Mouse (Mus musculus) kidney, embryonic 15.5 days (tissue): ENCODE results near the gene Agfg2. TPM values are rescaled to one million over a fixed set of nuclear protein-coding genes. Genes with fewer than 3 reads are reported as not detected.
A peak's percentile ranks its signal among the peaks of the same experiment; 100 is the strongest.

Experiments
- ATAC-seq: fragments of 200-750 bp; cut with Nextera tagmentation; replicated peaks from 2 replicates; pipeline ENCODE4 v1.8.0; 2017; ENCODE audit warnings: moderate TSS enrichment; ENCODE audit not compliant: low FRiP score
- H3K27ac ChIP-seq: fragments of 300-500 bp; sonication (generic); 2 replicates; pipeline ENCODE4 v1.5.1; 2015; ENCODE audit warnings: mild to moderate bottlenecking, inconsistent platforms
- H3K27me3 ChIP-seq: fragments of 300-500 bp; sonication (generic); 2 replicates; pipeline ENCODE4 v1.6.1; 2015; ENCODE audit warnings: inconsistent platforms
- H3K36me3 ChIP-seq: fragments of 300-500 bp; sonication (generic); 2 replicates; pipeline ENCODE4 v1.6.1; 2015; ENCODE audit warnings: inconsistent platforms
- H3K4me1 ChIP-seq: fragments of 300-500 bp; sonication (generic); 2 replicates; pipeline ENCODE4 v1.6.1; 2015; ENCODE audit warnings: inconsistent platforms
- H3K4me2 ChIP-seq: fragments of 300-500 bp; sonication (generic); 2 replicates; pipeline ENCODE4 v1.6.1; 2015; ENCODE audit warnings: moderate library complexity, mild to moderate bottlenecking, inconsistent platforms
- H3K4me3 ChIP-seq: fragments of 300-500 bp; sonication (generic); replicated peaks from 2 replicates; pipeline ENCODE4 v1.5.1; 2015; ENCODE audit warnings: mild to moderate bottlenecking, inconsistent platforms
- H3K9ac ChIP-seq: fragments of 300-500 bp; sonication (generic); 2 replicates; pipeline ENCODE4 v1.6.1; 2015; ENCODE audit warnings: mild to moderate bottlenecking, inconsistent platforms
- H3K9me3 ChIP-seq: fragments of 300-500 bp; sonication (generic); replicated peaks from 2 replicates; pipeline ENCODE4 v1.6.1; 2016; ENCODE audit warnings: inconsistent platforms
- WGBS: fragments of 180-500 bp; shearing (Covaris S2); methylation state at CpG from one replicate; pipeline ENCODE4 v1.1.7; 2015; ENCODE audit warnings: mixed read lengths; 5-methylcytosine and 5-hydroxymethylcytosine counted together
- polyA plus RNA-seq: library from polyadenylated mRNA; unstranded; fragments of >200 nt; fragmentation: Nextera tagmentation; extraction: Ambion mirVana; gene quantifications from 2 replicates; pipeline ENCODE4 v1.2.1, GENCODE M21; 2015

Gene Agfg2
- polyA plus RNA-seq, 1 experiment from 2014 or later = 23.1 TPM

- Histone ChIP-seq H3K4me3 (no peak overlapping the region), H3K36me3 (peaks cover 13% of the 10 kb centered on the region; the same call in 1 of the 2 replicates), H3K27ac (no peak overlapping the region), H3K27me3 (no peaks in the 10 kb centered on the region), H3K9me3 (no peaks in the 10 kb centered on the region), H3K4me2 (no peak overlapping the region), H3K4me1 (peaks cover 18% of the 10 kb centered on the region), H3K9ac (no peak overlapping the region)
- WGBS = 80% methylated on average over 3 of the region's 3 CpGs
- ATAC-seq = no peak
Observed at GRCm38 (mm10) chr5:137678736-137679135, 5.8 kb downstream of the Agfg2 start.

- no peak for ATAC-seq
- Histone ChIP-seq H3K27me3 (no peaks in the 10 kb centered on the region), H3K4me1 (peaks cover 9% of the 10 kb centered on the region), H3K27ac (no peak overlapping the region), H3K4me2 (no peak overlapping the region), H3K9me3 (no peaks in the 10 kb centered on the region), H3K36me3 (peaks cover 13% of the 10 kb centered on the region; the same call in 1 of the 2 replicates), H3K9ac (no peak overlapping the region), H3K4me3 (no peak overlapping the region)
- WGBS = 95% methylated on average over 8 of the region's 8 CpGs
Observed at GRCm38 (mm10) chr5:137677859-137678258, 6.7 kb downstream of the Agfg2 start.

- ATAC-seq = no peak
- WGBS = 91% methylated on average over 8 of the region's 8 CpGs
- Histone ChIP-seq H3K4me3 (no peak overlapping the region), H3K9me3 (no peaks in the 10 kb centered on the region), H3K9ac (no peak overlapping the region), H3K4me1 (peaks cover 22% of the 10 kb centered on the region), H3K36me3 (peaks cover 7% of the 10 kb centered on the region; the same call in 1 of the 2 replicates), H3K27ac (no peak overlapping the region), H3K27me3 (no peaks in the 10 kb centered on the region), H3K4me2 (no peak overlapping the region)
Observed at GRCm38 (mm10) chr5:137674786-137675185, 9.7 kb downstream of the Agfg2 start.

GRCm38 (mm10) chr5:137673015-137673414 is 11.5 kb downstream of the Agfg2 start:
- ATAC-seq = no peak
- Histone ChIP-seq H3K4me3 (no peak overlapping the region), H3K27ac (no peak overlapping the region), H3K9ac (no peak overlapping the region), H3K4me2 (no peak overlapping the region), H3K36me3 (peaks cover 7% of the 10 kb centered on the region; the same call in 1 of the 2 replicates), H3K9me3 (no peaks in the 10 kb centered on the region), H3K4me1 (peaks cover 27% of the 10 kb centered on the region), H3K27me3 (no peaks in the 10 kb centered on the region)
- 87% methylated on average over 6 of the region's 6 CpGs for WGBS

- ATAC-seq = no peak
Observed at GRCm38 (mm10) chr5:137672361-137672760, 12.2 kb downstream of the Agfg2 start.

GRCm38 (mm10) chr5:137671443-137672240 is 12.9 kb downstream of the Agfg2 start:
- Histone ChIP-seq H3K9me3 (no peaks in the 10 kb centered on the region), H3K4me1 (peaks cover 27% of the 10 kb centered on the region), H3K36me3 (peaks cover 11% of the 10 kb centered on the region), H3K9ac (no peak overlapping the region), H3K27me3 (no peaks in the 10 kb centered on the region), H3K4me3 (no peak overlapping the region), H3K4me2 (peak overlapping the region; percentile 19; the same call in 1 of the 2 replicates), H3K27ac (peak overlapping the region; percentile 84)
- WGBS = 12% methylated on average over 9 of the region's 9 CpGs
- ATAC-seq = peak; percentile 78; the same call in 1 of the 2 replicates

More at GRCm38 (mm10) chr5:137672361-137672760, 12.2 kb downstream of the Agfg2 start:
- Histone ChIP-seq H3K4me1 (peaks cover 27% of the 10 kb centered on the region), H3K27ac (peak overlapping the region; percentile 84), H3K9ac (no peak overlapping the region), H3K4me3 (no peak overlapping the region), H3K27me3 (no peaks in the 10 kb centered on the region), H3K9me3 (no peaks in the 10 kb centered on the region), H3K36me3 (peaks cover 7% of the 10 kb centered on the region), H3K4me2 (no peak overlapping the region)
- 77% methylated on average over 5 of the region's 5 CpGs for WGBS

- Histone ChIP-seq H3K36me3 (peaks cover 25% of the 10 kb centered on the region), H3K4me3 (no peak overlapping the region), H3K4me2 (no peak overlapping the region), H3K9ac (no peak overlapping the region), H3K27ac (0 out of 2 replicates have a peak overlapping the region, but pooled peaks have one; percentile 84), H3K27me3 (no peaks in the 10 kb centered on the region), H3K4me1 (peaks cover 27% of the 10 kb centered on the region), H3K9me3 (no peaks in the 10 kb centered on the region)
- 89% methylated on average over 1 of the region's 1 CpGs for WGBS
- ATAC-seq = no peak
Observed at GRCm38 (mm10) chr5:137670240-137670639, 14.3 kb downstream of the Agfg2 start.

GRCm38 (mm10) chr5:137668971-137669370 is 15.6 kb downstream of the Agfg2 start:
- H3K27ac ChIP-seq = no peak overlapping the region
- peaks cover 27% of the 10 kb centered on the region for H3K4me1 ChIP-seq
- no peak overlapping the region for H3K4me3 ChIP-seq
- H3K27me3 ChIP-seq = no peaks in the 10 kb centered on the region
- ATAC-seq = no peak
- no peaks in the 10 kb centered on the region for H3K9me3 ChIP-seq
- 54% methylated on average over 10 of the region's 10 CpGs for WGBS
- H3K9ac ChIP-seq = no peak overlapping the region
- H3K36me3 ChIP-seq = peaks cover 38% of the 10 kb centered on the region
- no peak overlapping the region for H3K4me2 ChIP-seq

GRCm38 (mm10) chr5:137663057-137663456 is 21.5 kb downstream of the Agfg2 start:
- H3K9me3 ChIP-seq = no peaks in the 10 kb centered on the region
- 84% methylated on average over 9 of the region's 9 CpGs for WGBS
- H3K9ac ChIP-seq = no peak overlapping the region
- no peak overlapping the region for H3K27ac ChIP-seq
- H3K4me2 ChIP-seq = no peak overlapping the region
- H3K27me3 ChIP-seq = no peaks in the 10 kb centered on the region
- H3K36me3 ChIP-seq = peaks cover 88% of the 10 kb centered on the region
- no peak for ATAC-seq
- no peak overlapping the region for H3K4me3 ChIP-seq
- no peaks in the 10 kb centered on the region for H3K4me1 ChIP-seq

- Histone ChIP-seq H3K36me3 (peaks cover 69% of the 10 kb centered on the region), H3K4me2 (no peak overlapping the region), H3K4me3 (no peak overlapping the region), H3K9me3 (no peaks in the 10 kb centered on the region), H3K9ac (no peak overlapping the region), H3K27ac (no peak overlapping the region), H3K27me3 (no peaks in the 10 kb centered on the region), H3K4me1 (peaks cover 5% of the 10 kb centered on the region; the same call in 1 of the 2 replicates)
- no peak for ATAC-seq
- WGBS = 89% methylated on average over 6 of the region's 6 CpGs
Observed at GRCm38 (mm10) chr5:137660064-137660688, 24.4 kb downstream of the Agfg2 start.

- peak; percentile 41; the same call in 1 of the 2 replicates for ATAC-seq
- 33% methylated on average over 6 of the region's 6 CpGs for WGBS
Observed at GRCm38 (mm10) chr5:137656977-137657376, 27.5 kb downstream of the Agfg2 start.

GRCm38 (mm10) chr5:137654746-137655145 is 29.8 kb downstream of the Agfg2 start:
- peaks cover 50% of the 10 kb centered on the region for H3K36me3 ChIP-seq
- H3K27ac ChIP-seq = no peak overlapping the region
- peaks cover 20% of the 10 kb centered on the region for H3K4me1 ChIP-seq
- H3K9me3 ChIP-seq = no peaks in the 10 kb centered on the region
- no peak overlapping the region for H3K4me3 ChIP-seq
- no peak overlapping the region for H3K9ac ChIP-seq
- WGBS = 73% methylated on average over 7 of the region's 7 CpGs
- no peak for ATAC-seq
- no peak overlapping the region for H3K4me2 ChIP-seq
- H3K27me3 ChIP-seq = no peaks in the 10 kb centered on the region

More at GRCm38 (mm10) chr5:137656977-137657376, 27.5 kb downstream of the Agfg2 start:
- H3K9ac ChIP-seq = no peak overlapping the region
- peaks cover 5% of the 10 kb centered on the region; the same call in 1 of the 2 replicates for H3K4me1 ChIP-seq
- no peak overlapping the region for H3K4me3 ChIP-seq
- H3K36me3 ChIP-seq = peaks cover 62% of the 10 kb centered on the region
- H3K27me3 ChIP-seq = no peaks in the 10 kb centered on the region
- no peak overlapping the region for H3K4me2 ChIP-seq
- peak overlapping the region; percentile 49 for H3K27ac ChIP-seq
- H3K9me3 ChIP-seq = no peaks in the 10 kb centered on the region
